Mouse (Mus musculus): Measurements from ENCODE around the gene Tiam1. TPM values are rescaled to one million over a fixed set of nuclear protein-coding genes. Genes with fewer than 3 reads are reported as not detected.

Gene Tiam1
- polyA plus RNA-seq, 1 experiment from 2014 or later, result 24.5 TPM

GRCm38 (mm10) chr16:90022932-90023664 lies 120.5 kb downstream of the Tiam1 start:
- Histone ChIP-seq H3K36me3 (ENCODE audit: control insufficient read depth, insufficient read depth, low read length) (no peaks in the 10 kb centered on the region), H3K4me1 (ENCODE audit: control insufficient read depth, insufficient read depth, low read length) (no peaks in the 10 kb centered on the region), H3K27ac (ENCODE audit: low read depth, low read length) (no peak overlapping the region), H3K4me3 (ENCODE audit: low read length) (no peak overlapping the region), H3K9me3 (ENCODE audit: control insufficient read depth, low read length) (no peaks in the 10 kb centered on the region), H3K9ac (ENCODE audit: low read depth, low read length) (no peak overlapping the region), H3K27me3 (ENCODE audit: control insufficient read depth, insufficient read depth, low read length) (no peaks in the 10 kb centered on the region), H3K4me2 (replicated peaks; ENCODE audit: low read depth, low read length) (no peak overlapping the region)
- WGBS, result 84% methylated on average over 18 of the region's 18 CpGs
- ATAC-seq (ENCODE audit: low FRiP score, low TSS enrichment), result no peak

DNA sequence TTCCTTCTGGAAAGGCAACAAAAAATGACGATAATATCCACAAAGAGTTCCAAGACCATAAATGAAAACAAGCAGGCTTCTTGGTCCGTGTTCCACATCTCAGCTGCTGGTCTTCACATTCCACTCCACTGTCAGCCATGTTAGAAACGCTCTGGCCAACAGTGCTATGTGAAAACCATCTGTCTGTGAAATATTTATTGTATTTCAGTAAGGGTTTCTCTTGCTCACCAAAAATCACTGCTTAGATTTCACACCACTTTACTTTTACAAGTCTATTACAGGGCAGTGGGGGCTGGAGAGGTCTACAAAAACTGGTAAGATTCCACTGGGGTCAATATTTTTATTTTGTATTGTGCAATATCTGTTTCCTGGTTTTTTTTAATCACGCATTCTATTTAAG lies 127.5 kb downstream of the Tiam1 start:
- no peaks in the 10 kb centered on the region for H3K36me3 ChIP-seq (ENCODE audit: control insufficient read depth, insufficient read depth, low read length)
- ATAC-seq (ENCODE audit: low FRiP score, low TSS enrichment), result no peak
- no peaks in the 10 kb centered on the region for H3K27me3 ChIP-seq (ENCODE audit: control insufficient read depth, insufficient read depth, low read length)
- H3K27ac ChIP-seq (ENCODE audit: low read depth, low read length), result no peak overlapping the region
- H3K9ac ChIP-seq (ENCODE audit: low read depth, low read length), result no peak overlapping the region
- H3K9me3 ChIP-seq (ENCODE audit: control insufficient read depth, low read length), result no peaks in the 10 kb centered on the region
- no peak overlapping the region for H3K4me2 ChIP-seq (replicated peaks; ENCODE audit: low read depth, low read length)
- H3K4me3 ChIP-seq (ENCODE audit: low read length), result no peak overlapping the region
- 40% methylated on average over 4 of the region's 4 CpGs for WGBS
- peaks cover 27% of the 10 kb centered on the region for H3K4me1 ChIP-seq (ENCODE audit: control insufficient read depth, insufficient read depth, low read length)

GRCm38 (mm10) chr16:90014596-90014995 lies 129.0 kb downstream of the Tiam1 start:
- H3K4me3 ChIP-seq (ENCODE audit: low read length), result no peak overlapping the region
- H3K9ac ChIP-seq (ENCODE audit: low read depth, low read length), result no peak overlapping the region
- no peaks in the 10 kb centered on the region for H3K9me3 ChIP-seq (ENCODE audit: control insufficient read depth, low read length)
- no peak overlapping the region for H3K27ac ChIP-seq (ENCODE audit: low read depth, low read length)
- H3K4me1 ChIP-seq (ENCODE audit: control insufficient read depth, insufficient read depth, low read length), result peaks cover 27% of the 10 kb centered on the region
- 55% methylated on average over 9 of the region's 9 CpGs for WGBS
- ATAC-seq (ENCODE audit: low FRiP score, low TSS enrichment), result peak; percentile 24; the same call in 1 of the 2 replicates
- H3K27me3 ChIP-seq (ENCODE audit: control insufficient read depth, insufficient read depth, low read length), result no peaks in the 10 kb centered on the region
- H3K4me2 ChIP-seq (replicated peaks; ENCODE audit: low read depth, low read length), result no peak overlapping the region
- H3K36me3 ChIP-seq (ENCODE audit: control insufficient read depth, insufficient read depth, low read length), result no peaks in the 10 kb centered on the region

GRCm38 (mm10) chr16:90011521-90012181 lies 131.9 kb downstream of the Tiam1 start:
- Histone ChIP-seq H3K27ac (ENCODE audit: low read depth, low read length) (no peak overlapping the region), H3K36me3 (ENCODE audit: control insufficient read depth, insufficient read depth, low read length) (no peaks in the 10 kb centered on the region), H3K4me3 (ENCODE audit: low read length) (no peak overlapping the region), H3K9ac (ENCODE audit: low read depth, low read length) (no peak overlapping the region), H3K4me1 (ENCODE audit: control insufficient read depth, insufficient read depth, low read length) (peaks cover 27% of the 10 kb centered on the region), H3K4me2 (replicated peaks; ENCODE audit: low read depth, low read length) (no peak overlapping the region), H3K27me3 (ENCODE audit: control insufficient read depth, insufficient read depth, low read length) (no peaks in the 10 kb centered on the region), H3K9me3 (ENCODE audit: control insufficient read depth, low read length) (no peaks in the 10 kb centered on the region)
- no peak for ATAC-seq (ENCODE audit: low FRiP score, low TSS enrichment)
- 80% methylated on average over 32 of the region's 32 CpGs for WGBS

- no peak overlapping the region for H3K4me3 ChIP-seq (ENCODE audit: low read length)
- WGBS, result 95% methylated on average over 6 of the region's 6 CpGs
- H3K9ac ChIP-seq (ENCODE audit: low read depth, low read length), result no peak overlapping the region
- H3K4me1 ChIP-seq (ENCODE audit: control insufficient read depth, insufficient read depth, low read length), result peaks cover 4% of the 10 kb centered on the region
- H3K4me2 ChIP-seq (replicated peaks; ENCODE audit: low read depth, low read length), result no peak overlapping the region
- H3K27me3 ChIP-seq (ENCODE audit: control insufficient read depth, insufficient read depth, low read length), result no peaks in the 10 kb centered on the region
- no peaks in the 10 kb centered on the region for H3K9me3 ChIP-seq (ENCODE audit: control insufficient read depth, low read length)
- ATAC-seq (ENCODE audit: low FRiP score, low TSS enrichment), result no peak
- H3K36me3 ChIP-seq (ENCODE audit: control insufficient read depth, insufficient read depth, low read length), result no peaks in the 10 kb centered on the region
- no peak overlapping the region for H3K27ac ChIP-seq (ENCODE audit: low read depth, low read length)
Observed at GRCm38 (mm10) chr16:90008504-90008903, 135.1 kb downstream of the Tiam1 start.

GRCm38 (mm10) chr16:90007391-90007977 lies 136.1 kb downstream of the Tiam1 start:
- ATAC-seq (ENCODE audit: low FRiP score, low TSS enrichment), result no peak
- H3K36me3 ChIP-seq (ENCODE audit: control insufficient read depth, insufficient read depth, low read length), result no peaks in the 10 kb centered on the region

DNA sequence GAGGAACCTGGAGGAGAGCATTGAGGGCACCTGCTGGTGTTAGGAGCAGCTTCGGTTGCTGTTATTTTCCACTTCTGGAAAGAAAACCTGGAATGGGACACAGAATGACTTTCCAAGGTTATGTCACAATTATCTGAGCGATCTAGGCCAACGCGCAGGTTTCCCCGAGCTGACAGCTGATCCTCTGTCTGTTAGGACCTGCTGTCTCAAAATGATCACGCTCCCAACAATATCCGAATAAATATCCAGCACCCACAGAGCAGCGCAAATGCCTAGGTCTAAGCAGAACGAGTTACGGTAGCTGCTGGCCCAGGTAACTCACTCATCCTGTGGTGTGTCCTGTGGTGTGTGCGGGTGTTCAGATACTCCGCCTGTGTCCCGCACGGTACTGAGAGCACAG lies 140.0 kb downstream of the Tiam1 start:
- Histone ChIP-seq H3K4me2 (replicated peaks; ENCODE audit: low read depth, low read length) (no peak overlapping the region), H3K4me1 (ENCODE audit: control insufficient read depth, insufficient read depth, low read length) (no peaks in the 10 kb centered on the region), H3K27me3 (ENCODE audit: control insufficient read depth, insufficient read depth, low read length) (no peaks in the 10 kb centered on the region), H3K9me3 (ENCODE audit: control insufficient read depth, low read length) (0 out of 2 replicates have a peak, but pooled peaks cover 3% of the 10 kb centered on the region), H3K4me3 (ENCODE audit: low read length) (no peak overlapping the region), H3K36me3 (ENCODE audit: control insufficient read depth, insufficient read depth, low read length) (no peaks in the 10 kb centered on the region), H3K9ac (ENCODE audit: low read depth, low read length) (no peak overlapping the region), H3K27ac (ENCODE audit: low read depth, low read length) (no peak overlapping the region)
- ATAC-seq (ENCODE audit: low FRiP score, low TSS enrichment), result no peak
- WGBS, result 97% methylated on average over 14 of the region's 14 CpGs

More at GRCm38 (mm10) chr16:90007391-90007977, 136.1 kb downstream of the Tiam1 start:
- Histone ChIP-seq H3K4me1 (ENCODE audit: control insufficient read depth, insufficient read depth, low read length) (peaks cover under 1% of the 10 kb centered on the region), H3K27ac (ENCODE audit: low read depth, low read length) (no peak overlapping the region), H3K9me3 (ENCODE audit: control insufficient read depth, low read length) (no peaks in the 10 kb centered on the region), H3K27me3 (ENCODE audit: control insufficient read depth, insufficient read depth, low read length) (no peaks in the 10 kb centered on the region), H3K4me3 (ENCODE audit: low read length) (no peak overlapping the region), H3K9ac (ENCODE audit: low read depth, low read length) (no peak overlapping the region), H3K4me2 (replicated peaks; ENCODE audit: low read depth, low read length) (no peak overlapping the region)
- WGBS, result 86% methylated on average over 13 of the region's 13 CpGs

GRCm38 (mm10) chr16:89995155-89995554 lies 148.4 kb downstream of the Tiam1 start:
- 91% methylated on average over 7 of the region's 7 CpGs for WGBS
- H3K9ac ChIP-seq (ENCODE audit: low read depth, low read length), result no peak overlapping the region
- no peak overlapping the region for H3K27ac ChIP-seq (ENCODE audit: low read depth, low read length)
- H3K9me3 ChIP-seq (ENCODE audit: control insufficient read depth, low read length), result peaks cover 7% of the 10 kb centered on the region; the same call in 1 of the 2 replicates
- no peaks in the 10 kb centered on the region for H3K27me3 ChIP-seq (ENCODE audit: control insufficient read depth, insufficient read depth, low read length)
- H3K4me2 ChIP-seq (replicated peaks; ENCODE audit: low read depth, low read length), result no peak overlapping the region
- H3K4me3 ChIP-seq (ENCODE audit: low read length), result no peak overlapping the region
- ATAC-seq (ENCODE audit: low FRiP score, low TSS enrichment), result no peak
- H3K36me3 ChIP-seq (ENCODE audit: control insufficient read depth, insufficient read depth, low read length), result no peaks in the 10 kb centered on the region
- H3K4me1 ChIP-seq (ENCODE audit: control insufficient read depth, insufficient read depth, low read length), result no peaks in the 10 kb centered on the region

All from kidney, embryonic 14.5 days (tissue).